Mouse (Mus musculus) hindbrain, embryonic 10.5 days (tissue): Measurements from ENCODE around the gene Myb. TPM values are rescaled to one million over a fixed set of nuclear protein-coding genes. Genes with fewer than 3 reads are reported as not detected.
A peak's percentile ranks its signal among the peaks of the same experiment; 100 is the strongest.

Source experiments
- DNase-seq: peaks from one replicate; pipeline ENCODE4 v3.0.0-alpha.2; 2017; ENCODE audit warnings: low spot score
- H3K27ac ChIP-seq: fragments of 300-500 bp; sonication (generic); 2 replicates; pipeline ENCODE4 v1.5.1; 2016; ENCODE audit warnings: mild to moderate bottlenecking, moderate library complexity
- H3K27me3 ChIP-seq: fragments of 300-500 bp; sonication (generic); 2 replicates; pipeline ENCODE4 v1.6.1; 2016; ENCODE audit warnings: mild to moderate bottlenecking; ENCODE audit not compliant: poor library complexity, insufficient read depth, severe bottlenecking
- H3K36me3 ChIP-seq: fragments of 300-500 bp; sonication (generic); 2 replicates; pipeline ENCODE4 v1.6.1; 2016; ENCODE audit warnings: mild to moderate bottlenecking, moderate library complexity
- H3K4me1 ChIP-seq: fragments of 300-500 bp; sonication (generic); replicated peaks from 2 replicates; pipeline ENCODE4 v1.6.1; 2016; ENCODE audit warnings: mild to moderate bottlenecking
- H3K4me3 ChIP-seq: fragments of 300-500 bp; sonication (generic); 2 replicates; pipeline ENCODE4 v1.5.1; 2016; ENCODE audit warnings: mild to moderate bottlenecking, moderate library complexity
- H3K9me3 ChIP-seq: fragments of 300-500 bp; sonication (generic); 2 replicates; pipeline ENCODE4 v1.6.1; 2016; ENCODE audit warnings: mild to moderate bottlenecking, moderate library complexity
- WGBS: fragments of 180-500 bp; shearing (Covaris S2); methylation state at CpG from one replicate; pipeline ENCODE4 v1.1.7; 2016; 5-methylcytosine and 5-hydroxymethylcytosine counted together
- polyA plus RNA-seq: library from polyadenylated mRNA; unstranded; fragments of >200 nt; fragmentation: Nextera tagmentation; extraction: Ambion mirVana; gene quantifications from 2 replicates; pipeline ENCODE4 v1.2.1, GENCODE M21; 2016

Gene Myb
- polyA plus RNA-seq, 1 experiment from 2014 or later: 4.3 TPM

DNA sequence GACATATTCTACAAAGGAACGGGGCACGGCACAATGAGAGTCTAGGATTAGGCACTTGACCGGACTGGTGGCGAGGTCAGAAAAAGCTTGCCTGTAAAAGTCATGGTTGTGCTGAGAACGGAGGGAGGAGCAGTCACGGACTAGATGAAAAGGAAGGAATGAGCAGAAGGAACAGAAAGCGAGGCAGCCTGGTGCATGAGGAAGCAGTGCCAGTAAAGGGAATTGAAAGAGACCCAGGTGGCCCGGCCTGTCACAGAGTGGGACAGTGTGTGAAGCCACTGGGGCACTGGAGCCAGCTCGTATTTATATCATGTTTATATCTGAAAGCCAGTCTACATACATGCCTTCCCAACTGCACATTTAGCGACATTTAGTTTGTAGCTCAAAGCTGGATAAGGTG is 31.7 kb upstream of the Myb start:
- H3K27me3 ChIP-seq: 0 out of 2 replicates have a peak, but pooled peaks cover 9% of the 10 kb centered on the region
- H3K4me3 ChIP-seq: no peak overlapping the region
- H3K36me3 ChIP-seq: no peaks in the 10 kb centered on the region
- no peak overlapping the region for H3K27ac ChIP-seq
- H3K4me1 ChIP-seq: peaks cover 17% of the 10 kb centered on the region
- no peak for DNase-seq
- H3K9me3 ChIP-seq: no peaks in the 10 kb centered on the region
- 79% methylated on average over 10 of the region's 10 CpGs for WGBS

DNA sequence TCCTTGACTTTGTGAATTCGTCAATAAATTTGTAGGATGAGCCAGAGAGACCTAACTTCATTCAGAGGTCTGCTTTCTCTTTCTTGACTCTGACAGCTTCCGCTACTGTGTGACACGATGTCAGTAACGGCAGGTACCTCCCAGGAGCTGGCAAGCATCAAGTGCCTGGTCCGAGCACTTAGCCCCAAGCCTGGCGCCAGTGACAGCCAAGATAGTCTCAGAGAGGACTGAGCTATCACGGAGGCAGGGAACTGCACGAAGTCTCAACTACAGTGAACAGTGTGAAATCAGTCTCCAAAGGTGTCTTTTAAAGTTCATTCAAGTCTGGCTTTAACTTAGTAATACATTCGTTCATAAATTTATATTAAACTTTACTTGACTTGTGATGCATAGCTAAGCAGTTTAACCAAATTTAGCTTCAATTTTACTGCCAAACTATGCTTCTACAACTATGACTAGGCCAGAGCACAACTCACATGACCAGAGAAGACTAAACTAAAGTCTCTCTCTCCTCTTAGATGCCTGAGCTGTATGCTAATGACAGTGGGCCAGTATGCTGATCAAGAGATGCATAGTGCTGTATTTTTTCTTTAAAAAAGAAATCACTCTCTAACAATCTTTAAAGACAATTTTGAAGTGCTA is 29.1 kb upstream of the Myb start:
- H3K36me3 ChIP-seq: no peaks in the 10 kb centered on the region
- peaks cover 17% of the 10 kb centered on the region for H3K4me1 ChIP-seq
- no peak overlapping the region for H3K4me3 ChIP-seq
- H3K27me3 ChIP-seq: 0 out of 2 replicates have a peak, but pooled peaks cover 9% of the 10 kb centered on the region
- 79% methylated on average over 9 of the region's 9 CpGs for WGBS
- no peaks in the 10 kb centered on the region for H3K9me3 ChIP-seq
- no peak overlapping the region for H3K27ac ChIP-seq
- no peak for DNase-seq

DNA sequence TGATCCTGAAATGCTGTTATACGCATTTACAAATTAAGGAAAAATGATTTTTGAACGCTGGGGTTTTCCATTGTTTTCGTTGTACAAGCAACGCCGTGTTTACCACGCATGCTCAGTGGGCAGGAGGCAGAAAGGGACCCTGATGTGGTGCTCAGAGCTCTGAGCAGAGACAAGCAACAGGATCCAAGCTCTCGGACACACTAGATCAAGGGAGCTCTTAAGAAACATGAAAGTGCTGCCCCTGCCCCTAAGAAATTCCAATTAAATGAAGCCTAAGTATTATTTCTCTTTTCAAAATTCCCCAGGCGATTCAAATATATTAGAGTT is 28.5 kb upstream of the Myb start:
- Histone ChIP-seq H3K27me3 (0 out of 2 replicates have a peak, but pooled peaks cover 9% of the 10 kb centered on the region), H3K4me3 (peak overlapping the region; percentile 38), H3K27ac (no peak overlapping the region), H3K4me1 (peaks cover 17% of the 10 kb centered on the region), H3K9me3 (no peaks in the 10 kb centered on the region), H3K36me3 (no peaks in the 10 kb centered on the region)
- DNase-seq: no peak
- WGBS: 24% methylated on average over 8 of the region's 8 CpGs

DNA sequence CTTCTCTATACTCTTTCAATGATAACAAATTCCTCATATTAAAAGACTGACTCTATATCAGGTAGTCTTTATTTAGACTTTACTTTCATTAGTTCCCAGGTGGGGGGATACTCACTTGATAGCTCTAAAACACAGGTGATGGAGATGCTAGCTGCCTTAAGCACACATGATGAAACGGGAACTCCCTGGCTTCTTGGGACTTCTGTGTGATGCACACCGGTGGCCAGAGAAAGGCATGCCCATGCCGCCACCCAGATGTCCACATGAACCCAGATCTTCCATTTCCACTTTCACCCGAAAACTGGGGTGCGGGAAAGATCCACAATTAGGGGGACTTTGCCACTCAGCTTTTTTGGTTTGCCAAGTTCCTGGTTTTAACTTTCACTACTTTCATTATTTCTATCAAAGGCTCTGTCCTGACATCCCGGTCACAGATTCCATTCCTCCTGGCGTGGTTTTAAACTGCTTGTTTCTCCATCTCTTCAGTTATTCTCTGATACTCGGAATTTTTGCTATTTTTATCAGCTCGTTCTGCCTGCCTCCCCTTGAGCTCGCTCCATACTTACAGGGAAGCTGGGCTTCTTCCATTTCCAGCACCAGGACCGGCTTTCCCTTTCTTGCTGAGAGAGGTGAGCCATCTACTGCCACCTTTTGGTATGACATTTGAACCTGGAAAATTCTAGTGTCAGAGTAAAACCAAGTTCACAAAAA is 27.9 kb upstream of the Myb start:
- peak; percentile 46 for DNase-seq
- 36% methylated on average over 11 of the region's 11 CpGs for WGBS
- Histone ChIP-seq H3K4me1 (peaks cover 14% of the 10 kb centered on the region), H3K27ac (no peak overlapping the region), H3K27me3 (0 out of 2 replicates have a peak, but pooled peaks cover 9% of the 10 kb centered on the region), H3K9me3 (no peaks in the 10 kb centered on the region), H3K4me3 (peak overlapping the region; percentile 38), H3K36me3 (no peaks in the 10 kb centered on the region)

DNA sequence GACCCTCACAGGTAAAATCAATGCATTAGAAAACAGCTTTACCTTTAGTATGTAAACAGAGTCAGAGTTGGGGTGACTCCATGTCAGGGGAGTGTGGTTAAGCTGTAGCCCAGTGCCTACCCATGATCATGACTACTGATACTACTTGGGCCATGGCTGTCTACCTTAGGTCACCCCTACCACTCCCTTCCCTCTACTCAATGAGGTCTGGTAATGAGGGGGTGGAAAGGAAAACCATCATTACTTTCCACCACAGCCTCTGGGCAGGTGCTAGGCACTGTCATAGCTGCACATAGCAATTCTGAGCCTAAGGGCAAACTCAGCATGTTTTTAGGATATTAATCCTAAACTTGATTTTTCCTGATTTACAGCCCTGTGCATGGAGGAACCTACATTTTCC is 27.1 kb upstream of the Myb start:
- 0 out of 2 replicates have a peak, but pooled peaks cover 9% of the 10 kb centered on the region for H3K27me3 ChIP-seq

DNA sequence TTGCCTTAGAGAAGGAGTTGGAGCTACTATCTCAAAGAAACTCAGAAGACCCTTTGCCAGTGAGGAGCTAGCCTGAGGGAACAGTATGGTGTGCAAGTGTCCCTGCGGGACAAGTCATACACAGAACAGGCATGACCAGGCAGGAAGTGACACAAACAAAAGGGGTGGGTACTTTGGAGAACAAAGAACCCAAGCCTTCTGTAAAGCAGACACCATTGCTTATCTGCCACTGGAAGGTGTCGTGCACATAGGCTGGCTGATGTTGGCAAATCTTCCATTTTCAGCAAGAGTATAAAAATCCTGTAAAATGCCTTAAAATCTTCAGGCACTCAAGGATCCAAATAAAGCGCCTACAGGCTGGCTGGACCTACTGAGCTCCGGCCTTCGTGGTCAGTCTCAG is 25.9 kb upstream of the Myb start:
- H3K27ac ChIP-seq: no peak overlapping the region
- 0 out of 2 replicates have a peak, but pooled peaks cover 3% of the 10 kb centered on the region for H3K4me1 ChIP-seq
- no peak overlapping the region for H3K4me3 ChIP-seq
- no peaks in the 10 kb centered on the region for H3K36me3 ChIP-seq
- 86% methylated on average over 5 of the region's 5 CpGs for WGBS
- 0 out of 2 replicates have a peak, but pooled peaks cover 1% of the 10 kb centered on the region for H3K27me3 ChIP-seq
- H3K9me3 ChIP-seq: 0 out of 2 replicates have a peak, but pooled peaks cover 4% of the 10 kb centered on the region
- no peak for DNase-seq

More for the DNA sequence above, 27.1 kb upstream of the Myb start:
- H3K27ac ChIP-seq: no peak overlapping the region
- H3K4me1 ChIP-seq: peaks cover 5% of the 10 kb centered on the region
- H3K4me3 ChIP-seq: no peak overlapping the region
- no peaks in the 10 kb centered on the region for H3K36me3 ChIP-seq
- no peak for DNase-seq
- H3K9me3 ChIP-seq: no peaks in the 10 kb centered on the region

DNA sequence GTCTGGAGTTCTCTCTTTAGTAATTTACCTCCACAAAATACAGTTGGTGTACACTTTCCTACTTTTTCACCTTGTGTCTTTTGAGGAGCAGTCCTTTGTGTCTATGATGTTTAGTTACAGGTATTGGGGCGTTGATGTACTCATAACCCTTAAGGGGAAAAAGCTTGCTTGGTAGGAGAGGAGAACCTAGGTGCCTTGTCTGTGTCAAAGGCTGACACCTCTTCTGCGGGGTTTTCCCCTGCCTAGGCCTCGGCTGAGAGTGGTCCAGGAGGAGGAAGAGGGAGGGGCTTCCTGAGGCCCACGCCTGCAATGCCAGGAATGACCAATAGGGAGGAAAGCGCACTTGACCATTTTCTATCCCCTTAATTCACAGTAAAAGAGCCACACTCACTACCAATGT is 17.9 kb upstream of the Myb start:
- 40% methylated on average over 5 of the region's 5 CpGs for WGBS
- Histone ChIP-seq H3K27ac (no peak overlapping the region), H3K4me1 (no peaks in the 10 kb centered on the region), H3K36me3 (no peaks in the 10 kb centered on the region), H3K27me3 (no peaks in the 10 kb centered on the region), H3K9me3 (0 out of 2 replicates have a peak, but pooled peaks cover 4% of the 10 kb centered on the region), H3K4me3 (no peak overlapping the region)
- peak; percentile 35 for DNase-seq

DNA sequence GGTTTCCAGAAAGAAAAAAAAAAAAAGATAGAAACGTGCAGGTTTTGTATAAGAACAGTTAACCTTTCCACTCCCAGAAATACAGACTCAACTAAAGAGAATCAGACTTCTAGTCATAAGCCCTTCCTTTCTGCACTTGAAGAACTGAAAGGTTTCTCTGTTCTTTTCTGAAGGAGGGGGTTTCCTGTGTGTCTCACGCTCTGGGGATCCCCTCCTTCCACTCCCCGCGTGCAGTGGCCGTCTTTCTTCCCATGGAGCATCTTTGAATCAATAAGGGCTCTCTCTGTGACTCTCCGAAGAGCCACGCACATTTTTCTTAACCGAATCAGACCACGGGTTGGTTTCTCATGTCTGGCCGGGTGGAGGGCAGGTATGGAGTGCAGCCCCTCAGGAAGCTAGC is 17.5 kb upstream of the Myb start:
- 84% methylated on average over 10 of the region's 10 CpGs for WGBS
- 0 out of 2 replicates have a peak, but pooled peaks cover 4% of the 10 kb centered on the region for H3K9me3 ChIP-seq
- H3K27me3 ChIP-seq: no peaks in the 10 kb centered on the region
- H3K4me3 ChIP-seq: no peak overlapping the region
- DNase-seq: no peak
- H3K27ac ChIP-seq: no peak overlapping the region
- no peaks in the 10 kb centered on the region for H3K36me3 ChIP-seq
- no peaks in the 10 kb centered on the region for H3K4me1 ChIP-seq

DNA sequence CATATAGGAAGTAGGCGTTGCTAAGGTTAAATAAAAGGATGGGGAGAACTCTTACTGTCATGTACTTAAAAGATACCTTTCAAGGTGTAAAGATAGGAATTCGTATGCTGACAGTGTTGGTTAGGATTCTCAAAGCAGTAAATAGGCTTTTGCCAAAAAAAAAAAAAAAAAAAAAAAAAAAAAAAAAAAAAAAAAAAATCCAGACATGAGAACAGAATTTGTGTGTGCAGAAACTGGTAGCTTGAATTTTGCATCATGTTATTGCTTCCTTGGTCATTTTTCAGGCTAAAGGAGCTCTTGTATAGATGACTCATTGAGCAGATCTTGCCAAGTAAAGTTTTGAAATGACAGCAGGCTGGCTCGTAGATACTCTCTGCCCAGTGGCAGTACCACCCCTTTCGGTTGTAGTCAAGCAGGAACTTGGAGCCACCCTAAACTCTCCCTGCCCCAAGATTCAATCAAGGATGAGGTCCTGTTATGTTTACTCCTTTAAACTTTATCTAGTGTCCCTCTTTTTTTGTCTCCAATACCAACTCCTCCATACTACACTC is 11.9 kb upstream of the Myb start:
- Histone ChIP-seq H3K27me3 (no peaks in the 10 kb centered on the region), H3K4me1 (no peaks in the 10 kb centered on the region), H3K9me3 (no peaks in the 10 kb centered on the region), H3K4me3 (no peak overlapping the region), H3K27ac (no peak overlapping the region), H3K36me3 (no peaks in the 10 kb centered on the region)
- WGBS: 88% methylated on average over 4 of the region's 4 CpGs
- DNase-seq: no peak

DNA sequence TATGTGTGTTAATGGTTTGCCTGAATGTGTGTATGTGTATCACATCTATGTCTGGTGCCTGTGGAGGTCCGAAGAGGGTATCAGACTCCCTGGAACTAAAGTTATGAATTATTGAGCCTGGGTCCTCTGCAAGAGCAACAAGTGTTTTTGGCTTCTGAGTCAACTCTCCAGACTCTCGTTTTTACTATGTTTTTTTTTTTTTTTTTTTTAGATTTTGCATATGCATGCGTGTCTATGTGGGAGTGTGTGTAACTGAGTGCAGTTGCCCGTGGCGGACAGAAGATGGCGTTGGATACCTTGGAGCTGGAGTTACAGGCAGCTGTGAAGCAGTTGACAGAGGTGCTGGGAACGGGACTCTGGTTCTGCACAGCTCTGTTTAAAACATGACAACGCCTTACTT is 7.7 kb upstream of the Myb start:
- Histone ChIP-seq H3K36me3 (no peaks in the 10 kb centered on the region), H3K4me1 (no peaks in the 10 kb centered on the region), H3K4me3 (no peak overlapping the region), H3K27me3 (peaks cover 13% of the 10 kb centered on the region), H3K9me3 (no peaks in the 10 kb centered on the region), H3K27ac (no peak overlapping the region)
- 90% methylated on average over 8 of the region's 8 CpGs for WGBS
- DNase-seq: no peak

DNA sequence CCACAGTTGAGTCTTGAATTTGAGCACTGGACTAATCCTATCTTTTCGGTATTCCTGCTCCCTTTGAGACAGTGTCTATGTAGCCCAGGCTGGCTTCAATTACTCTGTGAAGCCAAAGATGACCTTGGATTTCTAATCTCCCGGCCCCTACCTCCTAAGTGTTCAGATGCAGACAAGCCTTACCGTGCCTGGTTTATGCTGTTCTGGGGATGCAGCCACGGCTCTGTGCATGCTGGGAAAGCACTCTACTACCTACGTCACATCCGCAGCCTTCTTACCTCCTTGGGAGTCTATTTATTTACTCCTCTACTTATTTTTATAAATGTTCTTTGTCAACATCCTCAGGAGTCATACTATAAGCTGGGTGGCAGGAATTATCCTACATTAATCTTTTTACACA is 7.1 kb upstream of the Myb start:
- H3K4me3 ChIP-seq: no peak overlapping the region
- 94% methylated on average over 6 of the region's 6 CpGs for WGBS
- H3K4me1 ChIP-seq: no peaks in the 10 kb centered on the region
- H3K36me3 ChIP-seq: no peaks in the 10 kb centered on the region
- DNase-seq: no peak
- no peak overlapping the region for H3K27ac ChIP-seq
- peaks cover 19% of the 10 kb centered on the region for H3K27me3 ChIP-seq
- no peaks in the 10 kb centered on the region for H3K9me3 ChIP-seq

DNA sequence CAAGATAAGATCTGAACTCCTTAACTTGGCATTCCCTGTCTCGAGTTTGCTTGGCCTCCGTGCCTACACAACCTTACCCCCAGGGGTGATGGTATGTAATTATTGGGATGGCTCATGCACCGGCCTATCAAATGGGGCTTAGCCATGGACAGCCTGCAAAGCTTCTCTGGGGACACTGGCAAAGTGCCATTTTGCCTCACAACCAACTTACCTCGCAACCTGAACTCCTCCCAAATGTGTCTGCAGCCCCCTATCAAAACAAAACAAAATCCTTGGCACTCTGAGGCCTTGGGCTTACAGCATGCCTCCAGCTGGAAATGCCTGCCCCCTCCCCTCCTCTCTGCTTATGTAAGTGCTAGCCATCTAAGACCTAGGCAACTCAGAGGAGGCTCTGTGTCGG is 6.4 kb upstream of the Myb start:
- Histone ChIP-seq H3K36me3 (no peaks in the 10 kb centered on the region), H3K27ac (no peak overlapping the region), H3K4me3 (no peak overlapping the region), H3K4me1 (no peaks in the 10 kb centered on the region), H3K9me3 (no peaks in the 10 kb centered on the region), H3K27me3 (peaks cover 26% of the 10 kb centered on the region)
- WGBS: 85% methylated on average over 5 of the region's 5 CpGs
- DNase-seq: no peak

DNA sequence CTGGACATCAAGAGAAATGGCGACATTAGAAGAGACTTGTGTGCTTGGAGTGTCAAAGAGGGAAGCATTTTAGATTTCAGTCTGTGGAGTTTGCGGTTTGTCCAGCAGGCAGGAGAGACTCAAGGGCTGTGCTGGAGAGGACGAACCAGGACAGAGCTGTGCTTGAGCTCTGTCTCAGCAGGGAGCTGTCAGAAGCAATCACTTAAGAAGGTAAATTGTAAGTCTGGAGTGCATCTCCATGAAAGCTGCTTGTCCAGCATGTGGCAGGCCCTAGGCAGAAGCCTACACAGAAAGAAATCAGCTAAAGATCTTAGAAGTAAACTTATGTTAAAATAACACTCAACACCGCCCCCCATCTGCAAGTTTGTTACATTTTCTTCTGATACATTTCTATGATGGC is 4.6 kb upstream of the Myb start:
- 82% methylated on average over 4 of the region's 4 CpGs for WGBS
- Histone ChIP-seq H3K4me3 (no peak overlapping the region), H3K27ac (no peak overlapping the region), H3K9me3 (no peaks in the 10 kb centered on the region), H3K36me3 (no peaks in the 10 kb centered on the region), H3K4me1 (peaks cover 7% of the 10 kb centered on the region), H3K27me3 (peaks cover 35% of the 10 kb centered on the region)
- DNase-seq: no peak
